Mouse (Mus musculus) kidney, adult 11 months (tissue): ENCODE measurements around the gene Olfr123.

Experiments used
- DNase-seq: peaks from one replicate; pipeline ENCODE4 v3.0.0; 2022

The Olfr123 gene

DNA sequence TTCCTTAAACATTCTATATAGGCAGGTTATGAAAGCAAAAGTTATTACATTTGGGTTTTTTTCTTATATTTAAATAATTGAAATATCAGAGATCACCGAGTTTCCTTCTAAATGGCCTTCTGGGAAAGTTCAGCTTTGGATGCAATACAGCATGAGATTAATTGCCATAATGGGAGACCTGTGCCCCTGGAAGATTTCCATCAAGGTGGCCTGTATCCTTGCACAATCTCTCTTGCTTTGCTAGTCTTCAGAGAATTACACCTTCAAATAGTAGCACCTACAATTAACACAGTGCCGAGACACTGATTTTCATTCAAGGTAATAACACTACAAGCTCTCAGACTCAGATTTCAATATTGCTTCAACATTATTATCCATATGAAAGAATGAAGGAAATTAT lies at the start of gene Olfr123:
Gene Olfr123, plus strand, starts transcription at position 301 of the 400 bp plus-strand sequence.
- no peak for DNase-seq

DNA sequence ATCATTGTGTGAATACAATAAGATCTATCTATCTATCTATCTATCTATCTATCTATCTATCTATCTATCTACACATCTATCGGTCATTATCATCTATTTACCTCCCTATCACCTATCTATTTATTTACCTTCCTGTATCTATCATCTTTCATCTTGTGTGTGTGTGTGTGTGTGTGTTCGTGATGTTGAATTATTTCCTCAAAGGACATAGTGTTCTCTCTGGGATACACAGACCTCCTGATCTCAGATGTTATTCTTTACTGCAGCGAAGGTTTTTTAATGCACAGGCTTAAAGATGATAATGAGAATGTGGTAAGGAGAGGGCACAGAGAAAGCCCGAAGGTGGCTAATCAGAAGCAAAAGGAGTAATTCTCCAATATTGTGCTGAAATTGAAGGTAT lies 25.0 kb upstream of the Olfr123 start, which contains the start of gene Olfr122:
Gene Olfr122, plus strand, starts transcription at position 301 of the 400 bp plus-strand sequence.
- DNase-seq = no peak

DNA sequence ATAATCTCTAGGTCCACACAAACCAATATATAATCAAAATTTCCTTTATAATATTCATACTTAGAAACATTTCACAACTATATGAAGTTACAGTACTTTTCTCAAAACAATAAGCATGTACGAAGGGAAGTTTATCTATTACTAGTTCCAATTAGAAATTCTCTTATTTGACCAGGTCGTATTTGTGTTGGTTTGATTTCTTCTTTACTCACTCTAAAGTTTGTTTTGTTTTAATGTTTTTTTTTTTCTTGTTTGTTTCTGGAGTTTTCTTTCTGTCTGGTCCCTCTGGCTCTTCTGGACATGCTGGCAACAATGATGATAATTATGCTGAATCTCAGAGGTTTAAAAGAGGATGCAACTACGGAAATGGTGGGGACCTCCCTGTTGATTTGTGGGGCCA lies 6.3 kb downstream of the Olfr123 start, which contains the start of gene Olfr124:
Gene Olfr124, plus strand, starts transcription at position 301 of the 400 bp plus-strand sequence.
- no peak for DNase-seq

DNA sequence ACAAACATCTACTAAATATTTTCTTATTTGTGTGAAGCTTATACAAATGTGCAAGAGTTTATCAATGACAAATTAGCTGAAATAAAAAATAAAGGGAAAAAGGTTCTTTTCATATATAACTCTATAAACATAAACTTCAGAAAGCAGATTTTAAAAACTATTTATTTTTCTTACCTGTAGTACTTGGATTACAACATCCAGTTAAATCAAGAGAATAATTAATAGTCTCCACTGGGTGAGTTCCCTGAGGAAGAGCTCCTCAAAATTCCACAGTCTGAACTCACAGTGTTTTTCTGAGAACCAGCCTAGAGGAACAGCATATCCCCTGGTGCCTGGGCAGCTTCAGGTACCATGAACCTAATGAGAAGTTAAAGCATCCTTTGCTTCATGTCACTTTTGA lies 39.3 kb downstream of the Olfr123 start, which contains the start of gene Olfr125:
Gene Olfr125, plus strand, starts transcription at position 301 of the 400 bp plus-strand sequence.
- DNase-seq = no peak

DNA sequence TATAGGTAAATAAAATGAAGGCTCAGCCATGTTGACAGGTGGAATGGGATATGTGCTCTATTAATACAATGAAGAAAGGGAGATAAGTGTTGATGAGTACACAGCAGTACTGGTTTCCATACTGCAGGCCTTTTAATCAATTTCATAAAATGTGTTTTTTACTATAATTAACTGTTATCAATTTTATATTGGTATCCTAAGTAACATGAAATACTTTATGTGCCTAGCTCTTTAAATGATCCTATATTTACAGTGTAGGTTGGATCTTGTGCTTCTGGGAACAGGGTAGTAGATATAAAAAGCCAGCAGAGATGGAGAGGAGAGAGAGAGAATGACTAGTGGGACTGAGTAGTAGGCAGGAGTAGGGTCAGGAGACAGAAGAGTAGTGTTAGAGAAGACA lies 53.9 kb downstream of the Olfr123 start, which contains the start of gene Olfr126:
Gene Olfr126, plus strand, starts transcription at position 301 of the 400 bp plus-strand sequence.
- DNase-seq = no peak
